Mouse (Mus musculus) kidney, embryonic 14.5 days (tissue): ENCODE measurements at regions not wholly inside any gene's neighbourhood (a gene's known extent, or its start where the extent isn't known, plus 50 kb on each side); places are given as distances from the start of the nearest gene placed in this dataset.

Source experiments
- ATAC-seq: fragments of 200-750 bp; cut with Nextera tagmentation; 2 replicates; pipeline ENCODE4 v1.8.0; 2017; ENCODE audit warnings: moderate number of reproducible peaks, mild to moderate bottlenecking, moderate TSS enrichment, moderate library complexity; ENCODE audit not compliant: low FRiP score, low TSS enrichment
- H3K27ac ChIP-seq: fragments of 300-500 bp; sonication (generic); 2 replicates; pipeline ENCODE4 v1.5.1; 2014; ENCODE audit warnings: low read depth, mild to moderate bottlenecking, low read length, moderate library complexity, mixed read lengths
- H3K27me3 ChIP-seq: fragments of 300-500 bp; sonication (generic); 2 replicates; pipeline ENCODE4 v1.6.1; 2014; ENCODE audit warnings: mild to moderate bottlenecking, low read length; ENCODE audit not compliant: control insufficient read depth, insufficient read depth
- H3K36me3 ChIP-seq: fragments of 300-500 bp; sonication (generic); 2 replicates; pipeline ENCODE4 v1.6.1; 2014; ENCODE audit warnings: low read length, mixed read lengths; ENCODE audit not compliant: control insufficient read depth, insufficient read depth
- H3K4me1 ChIP-seq: fragments of 300-500 bp; sonication (generic); 2 replicates; pipeline ENCODE4 v1.6.1; 2014; ENCODE audit warnings: low read length, mixed read lengths; ENCODE audit not compliant: control insufficient read depth, insufficient read depth
- H3K4me2 ChIP-seq: fragments of 300-500 bp; sonication (generic); replicated peaks from 2 replicates; pipeline ENCODE4 v1.6.1; 2014; ENCODE audit warnings: low read depth, mild to moderate bottlenecking, low read length
- H3K4me3 ChIP-seq: fragments of 300-500 bp; sonication (generic); 2 replicates; pipeline ENCODE4 v1.5.1; 2014; ENCODE audit warnings: mild to moderate bottlenecking, low read length
- H3K9ac ChIP-seq: fragments of 300-500 bp; sonication (generic); 2 replicates; pipeline ENCODE4 v1.6.1; 2014; ENCODE audit warnings: low read depth, mild to moderate bottlenecking, low read length, moderate library complexity
- H3K9me3 ChIP-seq: fragments of 300-500 bp; sonication (generic); 2 replicates; pipeline ENCODE4 v1.6.1; 2016; ENCODE audit warnings: low read length; ENCODE audit not compliant: control insufficient read depth
- WGBS: fragments of 180-500 bp; shearing (Covaris S2); extraction: QIAGEN DNeasy Blood & Tissue Kit; methylation state at CpG from one replicate; pipeline ENCODE4 v1.1.7; 2014; 5-methylcytosine and 5-hydroxymethylcytosine counted together

- no peak overlapping the region for H3K9ac ChIP-seq
- no peaks in the 10 kb centered on the region for H3K27me3 ChIP-seq
- no peak overlapping the region for H3K4me3 ChIP-seq
- H3K27ac ChIP-seq: no peak overlapping the region
- 76% methylated on average over 4 of the region's 4 CpGs for WGBS
- H3K4me1 ChIP-seq: no peaks in the 10 kb centered on the region
- no peak overlapping the region for H3K4me2 ChIP-seq
- no peaks in the 10 kb centered on the region for H3K36me3 ChIP-seq
- H3K9me3 ChIP-seq: no peaks in the 10 kb centered on the region
- no peak for ATAC-seq
Measured at GRCm38 (mm10) chr4:8362409-8362808, 123.6 kb upstream of the Car8 start.

DNA sequence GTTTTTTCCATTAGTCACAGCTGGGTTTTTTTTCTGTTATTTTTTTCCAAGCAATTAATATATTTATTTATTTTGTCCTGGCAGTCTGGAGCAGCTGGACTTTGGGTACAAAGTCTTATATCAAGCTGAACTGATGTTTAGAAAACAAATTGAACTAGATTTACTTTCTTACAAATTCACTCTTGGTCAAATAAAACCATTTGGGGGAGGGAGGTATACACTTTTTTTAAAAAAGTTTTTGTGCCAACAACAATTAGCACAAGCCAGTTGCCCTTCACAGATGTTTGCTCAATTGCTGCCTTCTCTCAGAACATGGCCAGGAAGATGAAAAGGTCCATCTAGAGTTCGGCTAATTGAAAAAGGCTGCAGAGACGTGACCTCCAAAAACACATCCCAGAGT lies 123.1 kb upstream of the Car8 start:
- 55% methylated on average over 2 of the region's 2 CpGs for WGBS
- H3K4me3 ChIP-seq: no peak overlapping the region
- H3K4me1 ChIP-seq: no peaks in the 10 kb centered on the region
- no peak overlapping the region for H3K4me2 ChIP-seq
- no peaks in the 10 kb centered on the region for H3K9me3 ChIP-seq
- no peaks in the 10 kb centered on the region for H3K27me3 ChIP-seq
- no peak overlapping the region for H3K27ac ChIP-seq
- ATAC-seq: no peak
- no peaks in the 10 kb centered on the region for H3K36me3 ChIP-seq
- H3K9ac ChIP-seq: no peak overlapping the region

- Histone ChIP-seq H3K36me3 (no peaks in the 10 kb centered on the region), H3K4me2 (no peak overlapping the region), H3K9ac (no peak overlapping the region), H3K27ac (no peak overlapping the region), H3K27me3 (no peaks in the 10 kb centered on the region), H3K4me1 (no peaks in the 10 kb centered on the region), H3K9me3 (no peaks in the 10 kb centered on the region), H3K4me3 (no peak overlapping the region)
- no peak for ATAC-seq
Measured at GRCm38 (mm10) chr4:8361305-8361704, 122.5 kb upstream of the Car8 start.

- no peak for ATAC-seq
- Histone ChIP-seq H3K36me3 (no peaks in the 10 kb centered on the region), H3K4me1 (no peaks in the 10 kb centered on the region)
Measured at GRCm38 (mm10) chr4:8357443-8357842, 118.6 kb upstream of the Car8 start.

DNA sequence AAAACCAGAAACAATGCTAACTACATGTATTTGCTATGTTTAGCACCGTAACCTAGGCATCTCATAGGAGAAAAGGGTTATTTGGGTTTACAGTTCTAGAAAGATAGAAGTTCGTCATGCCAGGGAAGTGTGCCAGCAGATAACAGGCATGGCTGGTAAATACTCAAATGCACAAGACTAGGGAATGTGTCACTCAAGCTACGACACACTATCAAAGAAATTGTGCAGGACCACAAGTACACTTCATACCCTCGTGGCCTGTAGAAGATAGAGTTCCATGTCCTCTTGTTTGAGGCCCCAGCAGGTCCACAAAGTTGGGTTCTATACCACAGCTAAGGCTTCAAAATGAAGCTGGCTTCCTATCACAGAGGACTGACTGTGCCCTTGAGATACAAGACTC lies 103.1 kb upstream of the Car8 start:
- WGBS: 88% methylated on average over 4 of the region's 4 CpGs
- H3K27ac ChIP-seq: no peak overlapping the region
- ATAC-seq: no peak
- no peak overlapping the region for H3K4me2 ChIP-seq
- no peaks in the 10 kb centered on the region for H3K9me3 ChIP-seq
- H3K9ac ChIP-seq: no peak overlapping the region
- no peaks in the 10 kb centered on the region for H3K27me3 ChIP-seq
- no peak overlapping the region for H3K4me3 ChIP-seq
- H3K36me3 ChIP-seq: no peaks in the 10 kb centered on the region
- H3K4me1 ChIP-seq: no peaks in the 10 kb centered on the region

More at GRCm38 (mm10) chr4:8357443-8357842, 118.6 kb upstream of the Car8 start:
- Histone ChIP-seq H3K4me2 (no peak overlapping the region), H3K27ac (no peak overlapping the region), H3K9ac (no peak overlapping the region), H3K4me3 (no peak overlapping the region), H3K9me3 (no peaks in the 10 kb centered on the region), H3K27me3 (no peaks in the 10 kb centered on the region)
- WGBS: 87% methylated on average over 1 of the region's 1 CpGs

- 87% methylated on average over 10 of the region's 10 CpGs for WGBS
- Histone ChIP-seq H3K4me2 (no peak overlapping the region), H3K27me3 (no peaks in the 10 kb centered on the region), H3K9me3 (no peaks in the 10 kb centered on the region), H3K4me3 (no peak overlapping the region), H3K36me3 (no peaks in the 10 kb centered on the region), H3K4me1 (no peaks in the 10 kb centered on the region), H3K27ac (no peak overlapping the region), H3K9ac (no peak overlapping the region)
- no peak for ATAC-seq
Measured at GRCm38 (mm10) chr4:8309241-8309987, 70.6 kb upstream of the Car8 start.

DNA sequence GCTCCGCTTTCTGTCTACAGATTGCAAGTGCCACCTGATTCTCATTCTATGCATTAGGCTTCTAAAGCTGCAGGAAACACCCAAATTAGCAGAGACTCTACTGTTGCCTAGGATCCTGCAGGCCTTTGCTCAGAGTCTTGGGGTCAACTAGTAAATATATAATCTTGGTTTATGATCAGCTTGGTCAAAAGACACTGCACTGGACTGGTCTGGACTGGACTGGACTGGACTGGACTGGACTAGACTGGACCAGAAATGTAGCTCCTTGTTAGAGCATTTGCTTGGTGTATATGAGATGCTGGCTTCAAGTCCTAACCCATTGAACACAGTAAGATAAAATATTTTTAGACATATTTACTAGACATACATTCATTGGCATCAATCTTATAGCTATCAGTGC lies 53.7 kb upstream of the Car8 start:
- Histone ChIP-seq H3K9ac (no peak overlapping the region), H3K27ac (no peak overlapping the region), H3K9me3 (no peaks in the 10 kb centered on the region), H3K4me3 (no peak overlapping the region), H3K36me3 (no peaks in the 10 kb centered on the region), H3K27me3 (no peaks in the 10 kb centered on the region), H3K4me1 (no peaks in the 10 kb centered on the region), H3K4me2 (no peak overlapping the region)
- ATAC-seq: peak; percentile 80; the same call in 1 of the 2 replicates
- 96% methylated on average over 1 of the region's 1 CpGs for WGBS

DNA sequence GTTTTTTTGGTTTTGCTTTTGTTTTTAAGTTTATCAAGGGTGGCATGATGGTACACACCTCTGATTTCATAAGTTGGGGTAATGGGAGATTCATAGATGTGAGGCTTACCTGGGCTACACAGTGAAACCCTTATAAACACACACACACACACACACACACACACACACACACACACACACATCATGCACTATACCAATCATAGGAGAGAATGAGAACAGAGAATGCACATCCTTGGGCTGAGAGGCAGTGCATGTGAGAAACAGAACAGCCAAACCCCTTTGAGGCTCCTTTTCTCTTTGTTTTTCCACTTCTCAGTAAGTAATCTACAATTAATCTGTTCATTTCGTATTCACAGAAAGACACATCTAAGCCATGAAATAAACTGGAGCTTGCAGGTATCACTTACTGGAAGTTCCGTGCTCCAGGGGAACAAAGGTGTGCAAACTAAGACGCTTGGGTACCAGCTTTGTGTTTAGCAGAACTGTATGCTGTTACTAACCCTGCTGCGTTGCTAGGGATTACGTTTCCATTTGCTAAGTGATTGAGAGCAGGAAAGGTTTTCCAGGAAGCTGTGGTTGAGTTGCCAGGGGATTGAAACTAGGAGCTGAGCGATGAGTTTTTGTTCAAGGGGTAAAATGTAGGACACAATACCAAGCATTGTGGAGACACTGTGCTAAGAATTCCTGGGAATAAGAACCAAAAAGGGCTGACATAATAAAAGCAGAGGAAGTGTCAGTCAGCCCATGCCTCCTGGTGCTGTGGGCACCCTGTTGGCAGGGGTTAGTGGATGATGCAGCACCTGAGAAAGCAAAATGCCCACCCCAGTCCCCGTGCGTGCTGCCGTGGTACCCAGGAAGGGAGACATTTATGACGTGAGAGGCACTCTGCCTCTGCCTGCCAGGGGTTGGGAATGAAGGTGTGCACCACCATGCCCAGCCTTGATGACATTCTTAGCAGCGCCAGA lies 53.0 kb upstream of the Car8 start:
- Histone ChIP-seq H3K27ac (no peak overlapping the region), H3K27me3 (no peaks in the 10 kb centered on the region), H3K4me3 (no peak overlapping the region), H3K4me1 (no peaks in the 10 kb centered on the region), H3K4me2 (no peak overlapping the region), H3K9me3 (no peaks in the 10 kb centered on the region), H3K9ac (no peak overlapping the region), H3K36me3 (no peaks in the 10 kb centered on the region)
- 67% methylated on average over 11 of the region's 11 CpGs for WGBS
- ATAC-seq: no peak

- ATAC-seq: no peak
- Histone ChIP-seq H3K4me2 (no peak overlapping the region), H3K4me1 (no peaks in the 10 kb centered on the region), H3K27me3 (no peaks in the 10 kb centered on the region), H3K9me3 (no peaks in the 10 kb centered on the region), H3K9ac (no peak overlapping the region), H3K27ac (no peak overlapping the region), H3K36me3 (no peaks in the 10 kb centered on the region), H3K4me3 (no peak overlapping the region)
- WGBS: 87% methylated on average over 5 of the region's 5 CpGs
Measured at GRCm38 (mm10) chr4:8289901-8290300, 51.1 kb upstream of the Car8 start.
